Mouse (Mus musculus): ENCODE measurements around the gene Mmp14. TPM values are rescaled to one million over a fixed set of nuclear protein-coding genes. Genes with fewer than 3 reads are reported as not detected.

The Mmp14 gene
- total and polyA plus RNA-seq, 3 experiments, result 28.6 to 108 (median 60.4) TPM

- H3K27me3 ChIP-seq (ENCODE audit: insufficient read depth, low read length), result peaks cover 6% of the 10 kb centered on the region
- no peaks in the 10 kb centered on the region for H3K9me3 ChIP-seq (replicated peaks)
- ATAC-seq (ENCODE audit: extremely low read depth, insufficient number of reproducible peaks, low FRiP score, poor library complexity, severe bottlenecking), result peak; percentile 8; the same call in 1 of the 2 replicates
- H3K4me3 ChIP-seq (ENCODE audit: low read depth, low read length), result no peak overlapping the region
- DNase-seq (ENCODE audit: low spot score), result peak; percentile 49
- no peaks in the 10 kb centered on the region for H3K36me3 ChIP-seq (replicated peaks)
- peaks cover 5% of the 10 kb centered on the region; the same call in 1 of the 2 replicates for H3K4me1 ChIP-seq (ENCODE audit: insufficient read depth, low read depth, low read length)
- TF ChIP-seq GATA1 (IDR thresholded peaks at IDR 0.05; ENCODE audit: borderline replicate concordance, low read length), result no peak
- peak; percentile 76 for TF ChIP-seq CTCF (IDR thresholded peaks at IDR 0.05; ENCODE audit: low read depth, low read length)
These were observed 62.8 kb downstream of the Mmp14 start for GRCm38 (mm10) chr14:54494234-54494633.

Other genes starting within 250 kb of the Mmp14 start
- 223 and 226 TPM in 2 replicates for gene Dad1, start 177.5 kb upstream of the Mmp14 start, total RNA-seq (2014; fragmentation: Nextera tagmentation)
- 112 and 115 TPM in 2 replicates for gene Dad1, start 177.5 kb upstream of the Mmp14 start, total RNA-seq (2017)
- 16.6 and 17.0 TPM in 2 replicates for gene Dad1, start 177.5 kb upstream of the Mmp14 start, polyA plus RNA-seq (2012)
- 46.6 and 56.5 TPM in 2 replicates for gene Abhd4, start 177.4 kb upstream of the Mmp14 start, total RNA-seq (2014; fragmentation: Nextera tagmentation)
- 21.5 and 22.9 TPM in 2 replicates for gene Abhd4, start 177.4 kb upstream of the Mmp14 start, total RNA-seq (2017)
- 5.1 and 8.2 TPM in 2 replicates for gene Abhd4, start 177.4 kb upstream of the Mmp14 start, polyA plus RNA-seq (2012)
- gene Olfr49, start 146.7 kb upstream of the Mmp14 start, total RNA-seq (2014; fragmentation: Nextera tagmentation), result not detected in 2 replicates
- 0.17 and 0.27 TPM in 2 replicates for gene Olfr49, start 146.7 kb upstream of the Mmp14 start, total RNA-seq (2017)
- not detected in 2 replicates for gene Olfr49, start 146.7 kb upstream of the Mmp14 start, polyA plus RNA-seq (2012)
- gene Oxa1l, start 70.8 kb upstream of the Mmp14 start, total RNA-seq (2014; fragmentation: Nextera tagmentation), result 72.2 and 76.0 TPM in 2 replicates
- 34.2 and 35.9 TPM in 2 replicates for gene Oxa1l, start 70.8 kb upstream of the Mmp14 start, total RNA-seq (2017)
- gene Oxa1l, start 70.8 kb upstream of the Mmp14 start, polyA plus RNA-seq (2012), result 134 and 196 TPM in 2 replicates
- 4.6 and 6.2 TPM in 2 replicates for gene Slc7a7, start 13.8 kb upstream of the Mmp14 start, total RNA-seq (2014; fragmentation: Nextera tagmentation)
- gene Slc7a7, start 13.8 kb upstream of the Mmp14 start, total RNA-seq (2017), result 0.55 and 0.76 TPM in 2 replicates
- 0.88 and 1.1 TPM in 2 replicates for gene Slc7a7, start 13.8 kb upstream of the Mmp14 start, polyA plus RNA-seq (2012)
- 318 and 469 TPM in 2 replicates for gene Mrpl52, start 4.7 kb upstream of the Mmp14 start, total RNA-seq (2014; fragmentation: Nextera tagmentation)
- gene Mrpl52, start 4.7 kb upstream of the Mmp14 start, total RNA-seq (2017), result 238 and 282 TPM in 2 replicates
- 1,643 and 2,190 TPM in 2 replicates for gene Mrpl52, start 4.7 kb upstream of the Mmp14 start, polyA plus RNA-seq (2012)
- 36.3 and 44.4 TPM in 2 replicates for gene Lrp10, start 32.5 kb downstream of the Mmp14 start, total RNA-seq (2014; fragmentation: Nextera tagmentation)
- gene Lrp10, start 32.5 kb downstream of the Mmp14 start, total RNA-seq (2017), result 25.5 and 39.7 TPM in 2 replicates
- 226 and 280 TPM in 2 replicates for gene Lrp10, start 32.5 kb downstream of the Mmp14 start, polyA plus RNA-seq (2012)
- gene Rem2, start 44.5 kb downstream of the Mmp14 start, total RNA-seq (2014; fragmentation: Nextera tagmentation), result not detected in 2 replicates
- gene Rem2, start 44.5 kb downstream of the Mmp14 start, total RNA-seq (2017), result not detected in 2 replicates
- 0.06 and 0.08 TPM in 2 replicates for gene Rem2, start 44.5 kb downstream of the Mmp14 start, polyA plus RNA-seq (2012)
- gene Prmt5, start 85.9 kb downstream of the Mmp14 start, total RNA-seq (2014; fragmentation: Nextera tagmentation), result 81.3 and 106 TPM in 2 replicates
- 44.8 and 50.9 TPM in 2 replicates for gene Prmt5, start 85.9 kb downstream of the Mmp14 start, total RNA-seq (2017)
- 242 and 254 TPM in 2 replicates for gene Prmt5, start 85.9 kb downstream of the Mmp14 start, polyA plus RNA-seq (2012)
- 42.7 and 46.4 TPM in 2 replicates for gene Haus4, start 123.0 kb downstream of the Mmp14 start, total RNA-seq (2014; fragmentation: Nextera tagmentation)
- gene Haus4, start 123.0 kb downstream of the Mmp14 start, total RNA-seq (2017), result 57.9 and 66.6 TPM in 2 replicates
- gene Haus4, start 123.0 kb downstream of the Mmp14 start, polyA plus RNA-seq (2012), result 46.1 and 60.3 TPM in 2 replicates
- gene Ajuba, start 145.9 kb downstream of the Mmp14 start, total RNA-seq (2014; fragmentation: Nextera tagmentation), result not detected in 2 replicates
- 0.17 TPM in 1 of 2 replicates, not detected in the other for gene Ajuba, start 145.9 kb downstream of the Mmp14 start, total RNA-seq (2017)
- gene Ajuba, start 145.9 kb downstream of the Mmp14 start, polyA plus RNA-seq (2012), result 0.02 TPM in 1 of 2 replicates, not detected in the other
- gene 4931414P19Rik, start 174.4 kb downstream of the Mmp14 start, total RNA-seq (2014; fragmentation: Nextera tagmentation), result 9.0 and 25.1 TPM in 2 replicates
- gene 4931414P19Rik, start 174.4 kb downstream of the Mmp14 start, total RNA-seq (2017), result 2.6 and 4.8 TPM in 2 replicates
- 21.3 and 25.6 TPM in 2 replicates for gene 4931414P19Rik, start 174.4 kb downstream of the Mmp14 start, polyA plus RNA-seq (2012)
- 26.5 and 32.1 TPM in 2 replicates for gene Psmb5, start 186.4 kb downstream of the Mmp14 start, total RNA-seq (2014; fragmentation: Nextera tagmentation)
- gene Psmb5, start 186.4 kb downstream of the Mmp14 start, total RNA-seq (2017), result 50.8 and 56.8 TPM in 2 replicates
- 149 and 159 TPM in 2 replicates for gene Psmb5, start 186.4 kb downstream of the Mmp14 start, polyA plus RNA-seq (2012)
- gene Psmb11, start 189.8 kb downstream of the Mmp14 start, total RNA-seq (2014; fragmentation: Nextera tagmentation), result not detected in 2 replicates
- 0.11 and 0.12 TPM in 2 replicates for gene Psmb11, start 189.8 kb downstream of the Mmp14 start, total RNA-seq (2017)
- gene Psmb11, start 189.8 kb downstream of the Mmp14 start, polyA plus RNA-seq (2012), result not detected in 2 replicates
- gene Gm17606, start 209.3 kb downstream of the Mmp14 start, total RNA-seq (2014; fragmentation: Nextera tagmentation), result not detected in 2 replicates
- not detected in 2 replicates for gene Gm17606, start 209.3 kb downstream of the Mmp14 start, total RNA-seq (2017)
- gene Gm17606, start 209.3 kb downstream of the Mmp14 start, polyA plus RNA-seq (2012), result not detected in 2 replicates
- gene Cdh24, start 209.8 kb downstream of the Mmp14 start, total RNA-seq (2014; fragmentation: Nextera tagmentation), result 0.68 and 0.73 TPM in 2 replicates
- 0.11 and 0.35 TPM in 2 replicates for gene Cdh24, start 209.8 kb downstream of the Mmp14 start, total RNA-seq (2017)
- gene Cdh24, start 209.8 kb downstream of the Mmp14 start, polyA plus RNA-seq (2012), result 1.5 and 1.8 TPM in 2 replicates